Mouse (Mus musculus) E14TG2a.4 (cell line): ENCODE data around the gene Zc3hav1.
A peak's percentile ranks its signal among the peaks of the same experiment; 100 is the strongest.

ENCODE experiments used
- H3K27me3 ChIP-seq: 2 replicates; pipeline ENCODE4 v1.6.1; 2014; ENCODE audit warnings: low read length, control low read depth; ENCODE audit not compliant: insufficient read depth
- H3K36me3 ChIP-seq: 2 replicates; pipeline ENCODE4 v1.6.1; 2014; ENCODE audit warnings: low read length, control low read depth; ENCODE audit not compliant: insufficient read depth
- H3K4me1 ChIP-seq: replicated peaks from 2 replicates; pipeline ENCODE4 v1.6.1; 2014; ENCODE audit warnings: low read depth, low read length, control low read depth
- H3K4me3 ChIP-seq: replicated peaks from 2 replicates; pipeline ENCODE4 v1.5.1; 2014; ENCODE audit warnings: mild to moderate bottlenecking, low read length
- H3K9me3 ChIP-seq: 2 replicates; pipeline ENCODE4 v1.6.1; 2014; ENCODE audit warnings: low read length, control low read depth
- CTCF ChIP-seq: conservative IDR thresholded peaks from 2 replicates; pipeline ENCODE4 v1.5.1; 2014; ENCODE audit warnings: low read length
- NANOG ChIP-seq: IDR thresholded peaks from 2 replicates; pipeline ENCODE4 v1.6.1; 2014; ENCODE audit warnings: borderline replicate concordance, low read length, mixed read lengths
- POU5F1 ChIP-seq: IDR thresholded peaks from 2 replicates; pipeline ENCODE4 v1.6.1; 2014; ENCODE audit warnings: low read length, borderline replicate concordance

Zc3hav1 gene

DNA sequence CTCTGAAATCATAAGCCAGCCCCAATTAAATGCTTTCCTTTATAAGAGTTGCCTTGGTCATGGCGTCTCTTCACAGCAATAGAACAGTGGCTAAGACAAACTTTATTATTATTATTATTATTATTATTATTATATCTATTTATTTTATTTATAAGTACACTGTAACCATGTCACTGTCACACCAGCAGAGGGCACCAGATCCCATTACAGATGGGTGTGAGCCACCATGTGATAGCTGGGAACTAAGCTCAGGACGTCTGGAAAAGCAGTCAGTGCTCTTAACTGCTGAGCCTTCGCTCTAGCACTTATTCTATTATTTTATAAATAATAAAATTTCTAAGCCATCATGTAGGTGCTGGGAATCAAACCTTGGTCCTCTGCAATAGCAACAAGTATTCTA, 60.7 kb downstream of the Zc3hav1 start:
- Histone ChIP-seq H3K9me3 (peaks cover 16% of the 10 kb centered on the region), H3K27me3 (peaks cover 57% of the 10 kb centered on the region), H3K36me3 (peaks cover 43% of the 10 kb centered on the region), H3K4me3 (no peak overlapping the region), H3K4me1 (peaks cover 22% of the 10 kb centered on the region)
- no peak for TF ChIP-seq NANOG
- peak; percentile 15; the same call in 1 of the 2 replicates for TF ChIP-seq CTCF
- TF ChIP-seq POU5F1 = no peak

DNA sequence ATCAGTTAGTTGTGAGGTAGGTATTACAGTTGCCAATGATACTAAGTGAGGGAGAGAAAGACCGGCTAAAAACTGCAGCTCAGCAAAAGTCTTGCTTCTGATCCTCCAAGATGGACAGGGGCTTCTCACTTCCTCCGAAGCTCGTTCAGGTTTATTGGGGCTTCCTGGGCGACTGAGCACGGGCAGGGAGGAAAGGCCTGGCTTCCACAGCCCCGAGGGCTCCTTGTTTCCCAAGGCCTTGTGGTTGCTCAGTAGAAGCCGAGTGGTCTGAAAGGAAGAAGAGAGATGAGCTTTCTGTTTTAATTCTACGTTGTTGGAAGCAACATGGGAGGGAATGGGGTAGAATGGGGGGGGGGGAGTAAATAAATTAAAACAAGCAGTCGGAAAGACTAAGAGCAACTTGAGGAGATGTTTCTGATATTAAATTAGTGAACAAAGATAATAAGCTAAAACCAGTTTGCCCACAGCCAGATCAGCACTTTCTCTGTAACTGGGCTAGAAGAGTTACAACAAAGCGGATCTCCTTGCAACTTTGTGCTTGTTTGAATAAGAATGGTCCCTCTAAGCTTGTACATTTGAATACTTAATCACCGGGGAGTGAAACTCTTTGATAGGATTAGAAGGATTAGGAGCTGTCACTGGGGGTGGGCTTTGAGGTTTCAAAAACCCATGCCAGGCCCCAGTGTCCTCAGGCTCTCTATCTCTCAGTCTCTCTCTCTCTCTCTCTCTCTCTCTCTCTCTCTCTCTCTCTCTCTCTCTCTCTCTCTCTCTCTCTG, 61.3 kb downstream of the Zc3hav1 start:
- Histone ChIP-seq H3K4me1 (peaks cover 17% of the 10 kb centered on the region), H3K4me3 (no peak overlapping the region)
- TF ChIP-seq NANOG (peak; percentile 80), POU5F1 (peak; percentile 59; the same call in 1 of the 2 replicates), CTCF (no peak)

GRCm38 (mm10) chr6:38284422-38284821, 70.0 kb downstream of the Zc3hav1 start:
- Histone ChIP-seq H3K9me3 (peaks cover 60% of the 10 kb centered on the region), H3K4me3 (no peak overlapping the region), H3K27me3 (0 out of 2 replicates have a peak, but pooled peaks cover 2% of the 10 kb centered on the region), H3K36me3 (peaks cover 28% of the 10 kb centered on the region), H3K4me1 (no peaks in the 10 kb centered on the region)
- TF ChIP-seq POU5F1 = no peak
- no peak for TF ChIP-seq CTCF
- TF ChIP-seq NANOG = no peak

More for the DNA sequence above, 61.3 kb downstream of the Zc3hav1 start:
- Histone ChIP-seq H3K27me3 (peaks cover 52% of the 10 kb centered on the region), H3K9me3 (peaks cover 23% of the 10 kb centered on the region), H3K36me3 (peaks cover 48% of the 10 kb centered on the region)

- TF ChIP-seq POU5F1 (no peak), CTCF (no peak), NANOG (no peak)
- no peaks in the 10 kb centered on the region for H3K4me1 ChIP-seq
- H3K36me3 ChIP-seq = no peaks in the 10 kb centered on the region
- H3K9me3 ChIP-seq = no peaks in the 10 kb centered on the region; the same call in 1 of the 2 replicates
- H3K4me3 ChIP-seq = no peak overlapping the region
- no peaks in the 10 kb centered on the region for H3K27me3 ChIP-seq
Measured at GRCm38 (mm10) chr6:38264466-38264865, 89.9 kb downstream of the Zc3hav1 start.

- Histone ChIP-seq H3K4me3 (no peak overlapping the region), H3K36me3 (no peaks in the 10 kb centered on the region), H3K4me1 (no peaks in the 10 kb centered on the region), H3K27me3 (no peaks in the 10 kb centered on the region), H3K9me3 (no peaks in the 10 kb centered on the region; the same call in 1 of the 2 replicates)
- no peak for TF ChIP-seq CTCF
- TF ChIP-seq POU5F1 = no peak
- TF ChIP-seq NANOG = no peak
Measured at GRCm38 (mm10) chr6:38263393-38264159, 90.8 kb downstream of the Zc3hav1 start.

- no peaks in the 10 kb centered on the region; the same call in 1 of the 2 replicates for H3K9me3 ChIP-seq
- H3K4me1 ChIP-seq = no peaks in the 10 kb centered on the region
- TF ChIP-seq NANOG (no peak), CTCF (peak; percentile 10; the same call in 1 of the 2 replicates)
- no peak overlapping the region for H3K4me3 ChIP-seq
- no peaks in the 10 kb centered on the region for H3K36me3 ChIP-seq
- peaks cover 7% of the 10 kb centered on the region for H3K27me3 ChIP-seq
Measured at GRCm38 (mm10) chr6:38261877-38262276, 92.5 kb downstream of the Zc3hav1 start.

DNA sequence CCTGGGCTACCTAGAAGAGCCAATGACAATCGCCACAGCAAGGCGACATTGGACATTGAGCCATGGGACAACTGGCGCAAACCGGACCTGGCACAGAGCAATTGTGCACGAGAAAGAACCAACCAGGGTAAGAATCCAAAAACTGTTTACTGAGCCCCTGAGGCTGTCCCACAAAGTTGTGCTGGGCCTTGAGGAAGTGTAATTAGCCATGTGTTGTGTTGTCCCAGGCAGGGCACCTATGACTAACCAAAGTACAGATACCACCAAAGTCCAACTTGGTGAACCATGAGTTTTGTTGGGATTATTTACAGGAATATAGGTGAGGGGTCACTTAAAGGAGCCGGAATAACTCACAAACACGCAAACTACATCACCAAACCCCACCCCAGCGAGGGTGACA, 96.9 kb downstream of the Zc3hav1 start:
- no peaks in the 10 kb centered on the region; the same call in 1 of the 2 replicates for H3K9me3 ChIP-seq
- H3K4me3 ChIP-seq = no peak overlapping the region
- no peaks in the 10 kb centered on the region for H3K36me3 ChIP-seq
- peaks cover 44% of the 10 kb centered on the region for H3K27me3 ChIP-seq
- TF ChIP-seq POU5F1 (no peak), CTCF (no peak), NANOG (no peak)
- peaks cover 15% of the 10 kb centered on the region for H3K4me1 ChIP-seq

DNA sequence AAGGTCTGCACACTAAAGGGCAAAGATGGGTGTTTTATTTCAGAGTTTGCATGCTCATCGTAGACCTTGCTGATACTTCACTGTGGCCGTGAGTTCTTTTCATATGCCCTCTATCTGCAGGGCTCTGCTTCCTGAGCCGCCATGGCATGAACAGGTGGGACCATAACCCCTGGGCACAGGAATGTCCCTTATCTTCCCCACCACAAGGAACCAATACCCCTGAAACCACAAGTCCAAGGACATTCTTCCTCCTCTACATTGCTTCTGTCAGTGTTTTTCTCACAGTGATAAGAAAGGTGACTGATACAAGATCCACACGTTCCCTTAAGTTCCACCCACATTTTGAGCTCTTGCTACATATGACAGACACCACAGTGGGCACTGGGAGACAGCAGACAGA, 97.6 kb downstream of the Zc3hav1 start:
- TF ChIP-seq NANOG = no peak
- TF ChIP-seq POU5F1 = no peak
- TF ChIP-seq CTCF = no peak
- Histone ChIP-seq H3K4me3 (no peak overlapping the region), H3K4me1 (peaks cover 22% of the 10 kb centered on the region), H3K27me3 (peaks cover 52% of the 10 kb centered on the region), H3K36me3 (no peaks in the 10 kb centered on the region), H3K9me3 (no peaks in the 10 kb centered on the region; the same call in 1 of the 2 replicates)
